Mouse (Mus musculus) left cerebral cortex, postnatal 14 days (tissue): ENCODE measurements at regions not wholly inside any gene's neighbourhood (a gene's known extent, or its start where the extent isn't known, plus 50 kb on each side); places are given as distances from the start of the nearest gene placed in this dataset.
"Not testable (repeated sequence)": the region's sequence is repeated elsewhere in the genome, so short reads cannot be mapped to it uniquely, and the experiment has no call there.

Experiments
- DNase-seq, 2 experiments: peaks; one replicate each; pipeline ENCODE4 v3.0.0; 2021 to 2022; ENCODE audit warnings: low spot score in 2 of 2, mixed read lengths in 1 of 2
- intact Hi-C: fragments of 180-260 bp; cut with DNase I; formaldehyde crosslinking; loops from one replicate; pipeline ENCODE4 v1.15.1; 2025

DNA sequence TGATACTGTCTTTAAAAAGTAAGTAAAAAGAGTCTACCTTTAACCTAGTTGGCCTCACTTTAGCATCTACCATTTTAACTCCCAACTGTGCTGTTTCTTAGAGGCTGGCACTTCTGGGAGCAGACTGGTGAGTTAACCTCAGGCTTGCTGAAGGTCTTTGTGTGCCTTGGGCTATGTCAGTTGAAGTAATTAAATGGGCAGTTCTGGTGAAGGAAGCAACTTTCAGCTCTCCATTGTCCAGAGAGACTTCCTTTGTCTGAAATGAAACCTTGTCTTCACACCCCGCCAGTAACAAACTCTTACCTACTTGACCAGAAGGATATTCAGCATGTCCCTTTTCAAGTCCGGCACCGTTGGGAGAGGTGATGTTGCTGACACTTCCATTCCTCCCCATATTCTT, 55.5 kb downstream of the Zfp281 start:
- no peak for DNase-seq
- intact Hi-C loops = no loop called here

DNA sequence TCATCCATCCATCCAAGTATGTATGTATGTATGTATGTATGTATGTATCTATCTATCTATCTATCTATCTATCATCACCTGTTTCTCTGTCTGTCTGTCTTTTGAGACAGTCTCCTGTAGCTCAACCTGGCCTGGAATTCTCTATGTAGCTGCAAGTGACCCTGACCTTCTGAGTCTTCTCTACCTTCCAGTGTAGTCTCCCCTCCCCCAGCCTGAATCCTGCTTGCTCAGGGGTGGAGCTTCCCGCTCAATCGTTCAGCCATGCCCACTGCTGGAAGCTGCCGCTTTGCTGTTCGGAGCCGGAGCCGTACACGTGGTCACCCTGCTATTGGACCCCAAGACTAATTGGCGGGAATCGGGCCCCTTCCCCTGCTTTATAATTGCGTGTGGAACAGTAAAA, 57.6 kb downstream of the Zfp281 start:
- intact Hi-C loops, DNase-seq: not testable (repeated sequence)

DNA sequence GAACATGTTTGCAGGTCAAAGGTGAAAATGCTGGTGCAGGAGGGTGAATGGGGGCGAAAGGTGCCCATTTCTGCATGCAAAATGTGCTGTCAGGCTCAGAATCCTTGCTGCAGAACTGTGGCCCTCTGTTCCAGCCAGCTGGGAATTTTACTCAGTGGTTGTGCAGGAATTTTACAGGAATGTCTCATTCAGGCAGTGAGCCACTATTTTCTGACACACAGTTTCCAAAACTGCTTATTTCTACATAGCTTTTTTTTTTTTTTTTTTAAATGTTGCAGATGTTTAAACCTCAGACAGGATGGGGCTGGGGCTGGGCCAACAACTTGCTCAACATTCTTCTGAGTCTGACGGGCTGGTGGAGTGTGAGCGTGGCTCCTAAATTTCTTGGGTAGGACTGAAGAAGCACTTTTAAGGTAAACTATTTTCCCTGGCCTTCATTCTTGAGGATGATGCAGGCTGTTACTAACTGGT, 58.4 kb downstream of the Zfp281 start:
- intact Hi-C loops = no loop called here
- DNase-seq = peak; percentile 63 to 67

DNA sequence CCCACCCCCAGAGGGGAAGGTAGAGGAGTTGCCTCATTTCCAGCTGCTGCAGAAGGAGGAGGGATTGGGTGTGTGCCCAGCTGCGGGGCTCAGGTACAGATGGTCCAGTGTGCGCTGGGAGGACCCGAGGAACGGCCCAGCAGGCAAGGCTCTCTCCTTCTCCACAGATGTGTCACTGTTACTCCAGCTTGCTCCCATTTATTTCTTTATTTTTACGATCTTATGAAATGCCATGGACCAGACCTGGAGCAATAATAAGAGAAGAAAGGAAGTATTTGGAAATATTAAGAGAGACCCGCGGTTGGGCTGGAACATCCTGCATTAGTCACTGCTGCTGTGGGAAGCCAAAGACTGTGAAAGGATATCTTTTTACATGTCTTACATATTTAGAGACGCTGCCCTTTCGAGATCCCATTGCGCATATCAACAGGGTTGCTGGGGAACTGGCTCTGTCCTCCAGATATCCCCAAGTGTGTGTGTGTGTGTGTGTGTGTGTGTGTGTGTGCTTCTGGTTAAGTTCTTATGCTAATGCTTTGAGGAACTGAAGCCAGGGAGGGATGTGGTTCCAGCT, 58.9 kb downstream of the Zfp281 start:
- DNase-seq = peak in 1 of 2 experiments; percentile 64
- intact Hi-C loops = no loop called here

DNA sequence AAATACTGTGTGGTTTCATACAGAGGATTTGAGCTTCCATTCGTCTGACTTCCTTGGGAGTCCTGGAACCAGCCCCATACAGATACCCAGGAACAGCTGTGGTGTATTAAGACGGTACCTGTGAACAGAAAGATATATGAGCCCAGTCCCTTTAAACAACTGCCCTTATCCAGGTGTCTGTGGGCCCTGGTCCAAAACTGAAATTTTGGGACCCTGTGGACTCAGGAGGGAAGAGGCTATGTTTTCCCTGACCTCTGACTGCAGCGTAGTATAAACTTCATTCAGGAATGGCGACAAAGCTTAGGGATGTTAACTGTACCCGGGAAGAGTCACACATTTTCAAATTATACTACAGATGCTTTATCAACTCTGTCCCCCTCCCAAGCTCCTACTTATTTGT, 59.8 kb downstream of the Zfp281 start:
- intact Hi-C loops = no loop called here
- DNase-seq = no peak

DNA sequence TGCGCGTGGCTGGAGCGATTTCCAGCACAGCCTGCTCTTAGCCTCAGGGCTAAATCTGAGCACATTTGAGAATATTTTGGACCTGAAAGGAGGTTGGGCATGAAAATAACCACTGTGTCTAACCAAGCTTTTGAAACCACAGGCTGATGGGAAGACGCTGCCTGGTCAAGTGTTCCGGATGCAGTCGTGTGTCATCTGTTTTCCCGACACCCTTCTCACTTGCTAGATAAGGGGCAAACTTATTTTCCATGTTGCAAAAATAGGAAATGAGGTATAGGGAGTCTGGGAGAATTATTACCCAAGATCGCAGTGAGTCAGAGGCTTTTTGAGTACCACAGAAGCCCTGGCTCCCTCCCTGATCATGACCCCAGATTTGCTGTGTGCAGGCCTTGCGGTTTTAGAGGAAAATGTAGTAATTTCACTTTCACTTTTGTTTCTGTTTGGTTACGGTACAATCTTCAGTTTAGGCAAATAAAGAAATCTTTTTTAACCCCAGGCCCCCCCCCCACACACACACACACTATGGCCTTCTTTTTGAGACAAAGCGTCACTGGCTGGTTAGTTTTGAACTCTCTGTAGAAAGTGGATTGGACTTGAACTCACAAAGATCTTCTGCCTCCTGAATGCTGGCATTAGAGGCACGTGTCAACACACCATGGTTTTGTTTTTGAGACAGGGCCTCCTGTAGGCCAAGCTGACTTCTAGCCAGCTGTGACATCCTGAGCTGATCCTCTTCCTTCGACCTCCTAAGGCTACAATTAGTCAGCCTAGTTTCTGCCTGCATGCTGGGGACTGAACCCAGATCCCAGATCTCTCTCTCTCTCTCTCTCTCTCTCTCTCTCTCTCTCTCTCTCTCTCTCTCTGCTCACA, 60.7 kb downstream of the Zfp281 start:
- peak in 1 of 2 experiments; percentile 30 for DNase-seq
- intact Hi-C loops = no loop called here

DNA sequence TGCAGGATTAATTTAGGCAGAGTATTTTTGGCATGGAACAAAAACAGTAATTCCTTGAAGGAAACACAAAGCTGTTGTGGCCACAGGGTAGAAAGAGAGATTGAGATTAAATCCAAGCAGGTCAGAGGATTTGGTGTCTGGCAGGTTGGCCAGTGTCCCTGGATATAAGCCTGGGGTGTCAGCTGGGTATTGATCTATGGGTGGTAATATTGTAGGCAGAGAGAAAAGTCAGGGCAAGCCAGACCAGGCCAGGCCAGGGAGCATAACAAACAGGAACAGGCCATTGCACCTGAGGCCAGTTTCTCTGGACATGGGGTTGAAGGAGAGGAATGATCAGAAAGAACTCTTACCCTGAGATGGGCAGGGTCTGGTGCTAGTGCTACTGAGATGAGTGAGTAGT, 61.8 kb downstream of the Zfp281 start:
- no peak for DNase-seq
- intact Hi-C loops = no loop called here

DNA sequence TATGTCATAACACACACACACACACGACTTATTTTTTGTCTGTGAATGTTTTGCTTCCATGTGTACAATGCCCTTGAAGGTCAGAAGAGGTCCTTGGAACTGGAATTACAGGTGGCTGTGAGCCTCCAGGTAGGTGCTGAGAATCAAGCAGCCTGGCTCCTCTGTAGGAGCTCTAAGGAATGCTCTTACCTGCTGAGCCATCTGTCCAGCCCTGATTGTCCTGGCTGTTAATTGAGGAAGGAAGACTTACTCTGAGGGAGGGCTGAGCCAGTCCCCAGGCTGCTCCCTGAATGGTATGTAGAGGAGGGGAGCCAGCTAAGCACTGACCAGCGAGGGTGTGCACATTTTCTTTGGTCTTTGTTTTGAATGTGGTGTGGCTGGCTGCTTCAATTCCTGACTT, 65.4 kb downstream of the Zfp281 start:
- intact Hi-C loops = no loop called here
- DNase-seq = no peak

DNA sequence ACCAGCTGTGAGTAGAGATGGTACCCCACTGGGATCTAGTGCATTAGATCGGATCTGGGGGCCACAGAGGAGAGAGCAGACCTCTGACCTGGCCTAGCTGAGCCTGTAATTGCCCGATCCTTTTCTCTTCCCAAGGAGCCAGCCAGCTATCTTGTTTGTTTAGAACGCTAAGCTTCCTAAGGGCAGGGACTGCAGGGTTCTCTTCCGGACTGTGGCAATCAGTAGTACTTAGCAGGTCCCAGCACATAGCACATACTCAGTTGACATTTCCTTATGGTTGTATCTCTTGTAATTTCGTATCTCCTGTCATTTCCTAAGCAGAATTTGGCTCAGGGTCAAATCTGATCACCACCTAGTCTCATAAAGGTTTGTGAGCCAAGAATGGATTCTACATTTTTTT, 68.7 kb downstream of the Zfp281 start:
- DNase-seq = no peak
- intact Hi-C loops = no loop called here

DNA sequence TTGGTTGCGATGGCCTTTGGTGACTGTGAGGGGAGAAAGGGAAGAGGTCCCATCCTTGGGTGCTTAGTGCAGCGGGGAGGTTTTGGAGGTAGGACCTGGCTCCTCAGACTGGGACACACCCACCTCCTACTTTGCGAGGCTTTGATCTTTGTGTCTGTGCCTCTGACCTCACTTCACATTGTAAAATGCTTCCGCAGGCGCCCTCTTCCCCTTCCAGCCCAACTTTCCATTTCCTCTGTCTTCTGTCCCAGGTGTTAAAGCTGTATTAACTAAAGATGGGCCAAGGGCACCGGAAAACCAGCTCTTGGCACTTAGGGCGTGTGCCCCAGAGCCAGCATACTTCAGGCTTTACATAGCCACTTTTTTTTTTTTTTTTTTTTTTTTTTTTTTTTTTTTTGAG, 70.3 kb downstream of the Zfp281 start:
- DNase-seq = no peak
- intact Hi-C loops = no loop called here

DNA sequence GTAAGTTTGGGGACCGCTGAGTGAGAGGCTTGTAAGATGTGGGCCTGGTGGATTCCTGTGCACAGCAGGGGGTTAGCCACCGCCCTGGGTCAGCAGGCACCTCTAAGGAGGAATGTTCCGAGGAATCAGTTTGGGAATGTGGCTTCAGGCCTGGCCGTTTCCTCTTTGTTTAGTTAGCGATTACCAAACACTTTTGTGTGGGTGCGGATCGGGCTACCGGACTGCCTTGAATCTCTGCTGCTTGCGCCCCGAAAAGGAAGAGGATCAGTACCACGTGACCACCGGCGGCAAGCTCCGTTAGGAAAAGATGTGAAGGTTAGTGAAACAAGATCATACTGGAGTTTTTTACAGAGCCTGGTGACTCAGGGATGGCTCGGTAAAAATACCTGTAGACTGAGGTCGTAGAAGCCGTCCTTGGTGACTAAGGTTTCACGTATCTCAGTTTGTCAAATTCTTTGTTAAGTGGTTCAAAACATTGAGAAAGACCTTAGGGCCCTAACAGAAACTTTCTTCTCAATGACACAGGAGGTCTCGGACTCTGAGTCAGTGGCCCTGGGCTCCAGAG, 71.5 kb downstream of the Zfp281 start:
- DNase-seq = no peak
- intact Hi-C loops = no loop called here

DNA sequence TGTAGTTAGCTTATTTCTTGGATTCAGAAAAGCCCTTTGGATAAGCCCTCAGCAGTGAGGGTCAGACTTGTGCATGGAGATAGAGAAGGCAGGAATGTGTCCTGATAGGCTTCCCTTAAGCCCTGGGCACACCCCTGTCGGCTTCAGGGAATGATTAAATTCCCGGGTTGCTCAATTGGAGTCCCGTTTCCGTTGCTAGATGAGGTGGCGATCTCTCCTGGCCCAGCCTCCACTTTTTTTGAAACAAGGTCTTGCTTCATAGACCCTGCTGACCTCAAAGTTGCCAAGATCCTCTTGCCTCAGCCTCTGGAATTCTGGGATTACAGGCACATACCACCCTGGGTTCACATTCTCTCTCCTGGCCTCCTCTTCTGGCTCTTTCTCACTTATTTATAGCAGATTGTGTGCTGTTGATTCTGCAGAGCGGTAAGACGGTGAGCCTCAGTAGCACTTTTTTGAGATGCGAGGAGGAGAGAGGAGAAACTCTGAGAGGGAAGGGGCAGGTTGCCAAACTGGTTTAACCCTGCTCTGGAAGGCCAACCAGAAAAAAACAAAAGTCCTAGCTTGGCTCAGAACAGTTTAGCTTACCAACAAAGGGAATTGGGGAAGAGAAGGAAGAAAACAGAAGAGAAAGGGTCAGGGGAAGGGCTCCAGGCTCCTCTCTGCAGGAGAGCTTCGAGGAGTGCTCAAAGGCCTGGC, 73.9 kb downstream of the Zfp281 start:
- DNase-seq = no peak
- intact Hi-C loops = no loop called here

DNA sequence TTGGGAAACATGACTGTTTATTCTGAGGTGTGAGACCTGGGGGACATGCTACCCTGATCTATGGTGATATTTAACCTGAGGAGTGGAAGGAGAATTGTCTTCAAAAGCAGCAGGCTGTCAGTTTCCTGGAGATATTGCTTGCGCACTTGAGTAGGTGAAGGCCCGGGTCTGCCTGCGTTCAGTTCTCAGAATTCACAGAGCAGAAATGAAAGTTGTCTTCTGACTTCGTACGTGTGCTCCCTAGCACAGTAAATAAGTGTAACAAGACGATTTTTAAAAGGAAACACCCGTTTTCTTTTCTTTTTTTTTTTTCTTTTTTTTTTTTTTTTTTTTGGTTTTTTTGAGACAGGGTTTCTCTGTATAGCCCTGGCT, 74.4 kb downstream of the Zfp281 start:
- DNase-seq = no peak
- intact Hi-C loops = no loop called here

DNA sequence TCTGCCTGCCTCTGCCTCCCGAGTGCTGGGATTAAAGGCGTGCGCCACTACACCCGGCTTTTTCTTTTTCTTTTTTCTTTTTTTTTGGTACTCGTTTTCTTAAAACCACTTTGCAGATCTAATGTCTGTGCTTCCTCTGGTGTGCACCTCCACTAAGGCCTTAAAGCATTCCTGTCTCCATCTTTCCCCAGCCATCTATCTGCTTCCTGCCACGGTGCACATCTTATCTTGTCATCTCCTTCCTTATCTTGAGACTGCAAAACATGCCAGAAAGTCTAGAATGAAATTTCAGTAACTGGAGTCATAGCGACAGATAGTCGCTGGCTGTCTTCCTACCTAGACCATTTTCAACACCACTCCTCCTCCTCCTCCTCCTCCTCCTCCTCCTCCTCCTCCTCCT, 74.9 kb downstream of the Zfp281 start:
- intact Hi-C loops = no loop called here
- no peak for DNase-seq

DNA sequence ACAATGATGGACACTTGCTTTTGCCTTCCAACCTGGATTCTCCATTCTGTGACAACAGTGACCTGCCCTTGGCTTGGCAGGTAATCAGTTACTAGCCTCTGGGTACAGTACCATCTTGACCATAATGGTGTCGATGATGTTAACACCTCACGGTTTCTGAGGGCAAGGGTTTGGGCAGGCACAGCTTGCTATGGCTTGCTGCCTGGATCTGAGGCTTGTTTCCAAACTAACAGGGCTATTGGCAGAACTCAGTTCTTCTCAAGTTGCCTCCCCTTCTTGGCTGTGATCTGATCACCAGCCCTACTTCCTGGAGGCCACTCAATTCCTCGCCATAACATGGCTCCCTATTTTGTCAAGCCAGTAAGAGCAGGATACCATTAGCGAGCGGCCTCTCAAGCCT, 79.4 kb downstream of the Zfp281 start:
- no peak for DNase-seq
- intact Hi-C loops = no loop called here

DNA sequence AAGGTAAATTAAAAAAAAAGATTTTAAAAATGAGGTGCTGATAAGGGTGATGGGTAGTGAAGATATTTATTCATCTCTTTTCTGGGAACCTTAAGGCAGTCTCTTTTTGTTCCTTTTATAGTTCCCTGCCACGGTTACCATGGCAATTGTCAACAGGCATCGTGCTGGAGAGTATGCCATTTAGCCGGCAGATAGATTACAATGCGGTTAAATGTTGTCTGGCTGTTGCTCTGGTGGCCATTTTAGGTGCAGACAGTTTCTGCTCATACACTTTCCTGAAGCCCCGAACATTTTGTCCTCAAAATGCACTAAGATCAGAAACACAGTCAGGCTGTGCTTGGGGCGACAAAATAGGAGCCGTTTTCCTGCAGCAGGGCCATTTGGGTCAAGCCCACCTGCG, 81.8 kb downstream of the Zfp281 start:
- DNase-seq = peak; percentile 57 to 82
- intact Hi-C loops = no loop called here

DNA sequence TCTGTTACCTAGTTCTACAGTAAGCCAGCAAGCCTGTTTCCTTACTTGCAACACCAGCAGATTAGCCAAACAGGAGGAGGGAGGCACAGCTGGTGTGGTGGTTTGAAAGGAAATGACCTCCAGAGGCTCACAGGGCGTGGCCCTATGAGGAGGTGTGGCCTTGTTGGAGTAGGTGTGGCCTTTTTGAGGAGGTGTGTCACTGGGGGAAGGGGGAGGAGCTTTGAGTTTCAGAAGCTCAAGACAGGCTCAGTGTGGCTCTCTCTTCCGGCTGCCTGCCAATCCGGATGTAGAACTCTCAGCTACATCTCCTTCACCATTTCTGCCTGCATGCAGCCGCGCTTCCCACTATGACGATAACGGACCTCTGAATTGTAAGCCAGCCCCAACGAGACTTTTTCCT, 82.7 kb downstream of the Zfp281 start:
- intact Hi-C loops = no loop called here
- DNase-seq = peak in 1 of 2 experiments; percentile 57

DNA sequence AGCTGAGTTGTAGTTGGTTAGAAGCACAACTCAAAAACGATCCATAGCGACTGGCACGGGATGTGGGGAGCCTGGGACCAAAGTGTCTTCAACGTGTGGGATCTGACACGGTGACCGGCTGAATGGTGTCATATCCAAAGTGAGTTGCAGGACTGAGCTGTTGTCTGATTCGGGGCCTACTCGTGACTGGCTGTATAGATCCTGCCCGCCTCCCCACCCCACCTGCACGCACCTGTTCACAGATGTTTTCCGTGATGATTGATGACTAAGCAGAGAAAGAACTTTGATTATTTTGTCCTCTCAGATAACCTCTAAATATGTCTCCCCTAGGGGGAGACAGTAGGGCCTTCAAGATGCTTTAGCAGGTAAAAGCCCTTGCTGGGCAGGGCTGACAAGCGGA, 83.2 kb downstream of the Zfp281 start:
- no peak for DNase-seq
- intact Hi-C loops = no loop called here

DNA sequence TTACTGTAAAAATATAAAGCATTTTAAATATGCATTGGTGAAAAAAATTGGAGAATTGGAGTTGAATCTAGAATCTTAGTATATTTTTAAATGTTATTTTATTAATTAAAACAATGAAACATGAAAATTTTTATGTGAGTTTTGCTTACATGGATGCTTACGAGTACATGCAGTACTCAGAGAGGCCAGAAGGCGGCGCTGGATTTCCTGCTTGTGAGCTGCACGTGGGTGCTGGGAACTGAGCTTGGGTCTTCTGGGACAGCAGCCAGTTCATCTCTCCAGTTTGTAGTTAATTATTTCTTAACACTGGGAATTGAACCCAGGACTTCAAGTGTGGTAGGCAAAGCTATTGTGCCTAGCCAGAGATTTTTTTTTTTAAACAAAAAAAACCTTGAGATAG, 85.5 kb downstream of the Zfp281 start:
- no peak for DNase-seq
- intact Hi-C loops = loop anchor here (5.0 kb wide), 1 partner anchor 43 kb away; no protein-coding TSS in a partner anchor

DNA sequence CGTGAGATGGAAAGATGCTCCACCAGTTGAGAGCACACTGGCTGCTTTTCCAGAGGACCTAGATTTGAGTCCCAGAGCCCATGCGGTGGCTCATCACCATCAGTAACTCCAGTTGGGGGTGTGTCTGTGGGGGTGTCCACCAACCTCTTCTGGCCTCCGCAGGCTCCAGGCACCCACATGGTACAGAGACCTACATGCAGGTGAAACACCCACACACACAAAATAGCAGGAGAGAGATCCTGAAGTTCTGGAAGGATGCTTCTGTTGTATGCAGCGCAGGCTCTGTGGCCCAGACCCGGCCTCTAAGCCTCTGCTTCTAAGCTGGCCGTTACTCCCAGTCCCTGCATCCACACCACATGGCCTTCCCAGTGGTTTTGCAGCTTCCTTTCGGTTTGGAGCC, 86.5 kb downstream of the Zfp281 start:
- no peak for DNase-seq
- intact Hi-C loops = loop anchor here (5.0 kb wide), 1 partner anchor 44 kb away; no protein-coding TSS in a partner anchor
